Mouse (Mus musculus): Measurements from ENCODE around the gene Stoml1.
"Not testable (repeated sequence)": the region's sequence is repeated elsewhere in the genome, so short reads cannot be mapped to it uniquely, and the experiment has no call there.

The Stoml1 gene

GRCm38 (mm10) chr9:58270081-58270480, 17.1 kb downstream of the Stoml1 start:
- in situ Hi-C loops (cut with MboI; ENCODE audit: low sequenced_read_pairs): no loop called here

GRCm38 (mm10) chr9:58271109-58271508, 18.1 kb downstream of the Stoml1 start:
- in situ Hi-C loops (cut with MboI; ENCODE audit: low sequenced_read_pairs): no loop called here

DNA sequence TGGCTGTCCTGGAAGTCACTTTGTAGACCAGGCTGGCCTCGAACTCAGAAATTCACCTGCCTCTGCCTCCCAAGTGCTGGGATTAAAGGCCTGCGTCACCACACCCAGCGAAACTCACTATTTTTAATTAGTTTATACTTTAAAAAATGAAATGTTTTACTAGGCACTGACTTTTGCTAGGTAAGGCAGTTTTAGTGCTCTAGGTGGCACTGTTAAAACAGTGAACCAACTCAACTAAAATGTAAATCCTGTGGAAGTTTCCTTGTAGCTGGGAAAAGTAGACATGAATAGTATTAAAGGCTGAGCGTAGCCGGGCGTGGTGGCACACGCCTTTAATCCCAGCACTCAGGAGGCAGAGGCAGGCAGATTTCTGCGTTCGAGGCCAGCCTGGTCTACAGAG, 18.6 kb downstream of the Stoml1 start:
- in situ Hi-C loops (cut with MboI; ENCODE audit: low sequenced_read_pairs): not testable (repeated sequence)

DNA sequence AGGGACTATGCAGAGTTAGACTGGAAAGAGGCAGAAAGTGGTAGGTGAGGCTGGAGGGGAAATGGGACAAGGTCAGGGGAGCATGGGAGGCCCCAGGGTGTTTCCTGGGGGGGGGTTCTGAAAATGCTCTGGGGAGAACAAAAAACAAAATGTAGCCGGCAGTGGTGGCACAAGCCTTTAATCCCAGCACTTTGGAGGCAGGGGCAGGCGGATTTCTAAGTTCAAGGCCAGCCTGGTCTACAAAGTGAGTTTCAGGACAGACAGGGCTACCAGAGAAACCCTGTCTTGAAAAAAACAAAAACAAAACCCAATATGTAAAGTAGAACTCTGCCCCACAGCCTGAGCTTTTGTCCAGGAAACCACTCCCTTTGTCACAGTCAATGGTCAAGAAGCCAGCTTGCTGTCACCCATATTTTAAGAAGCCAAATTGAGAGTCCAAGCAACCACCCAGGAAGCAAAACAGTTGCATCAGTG, 19.1 kb downstream of the Stoml1 start:
- in situ Hi-C loops (cut with MboI; ENCODE audit: low sequenced_read_pairs): no loop called here

DNA sequence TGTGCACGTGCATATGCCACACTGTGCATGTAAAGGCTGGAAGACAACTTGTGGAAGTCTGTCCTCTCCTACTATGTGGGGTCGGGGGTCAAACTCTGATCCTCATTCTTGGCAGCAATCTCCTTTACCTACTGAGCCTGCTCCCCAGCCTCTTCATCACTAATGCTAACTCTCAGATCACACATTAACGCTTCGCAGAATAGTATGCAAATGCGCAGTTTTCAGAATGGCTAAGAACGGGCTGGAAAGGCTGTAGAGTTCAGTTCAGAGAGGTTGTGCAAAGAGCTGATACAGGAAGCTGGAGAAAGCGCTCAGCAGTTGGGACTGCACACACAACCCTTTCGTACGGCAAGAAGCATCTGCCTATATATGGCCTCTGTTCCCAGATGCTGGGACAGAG, 19.9 kb downstream of the Stoml1 start:
- in situ Hi-C loops (cut with MboI; ENCODE audit: low sequenced_read_pairs): no loop called here

GRCm38 (mm10) chr9:58274101-58274604, 21.2 kb downstream of the Stoml1 start:
- in situ Hi-C loops (cut with MboI; ENCODE audit: low sequenced_read_pairs): no loop called here

DNA sequence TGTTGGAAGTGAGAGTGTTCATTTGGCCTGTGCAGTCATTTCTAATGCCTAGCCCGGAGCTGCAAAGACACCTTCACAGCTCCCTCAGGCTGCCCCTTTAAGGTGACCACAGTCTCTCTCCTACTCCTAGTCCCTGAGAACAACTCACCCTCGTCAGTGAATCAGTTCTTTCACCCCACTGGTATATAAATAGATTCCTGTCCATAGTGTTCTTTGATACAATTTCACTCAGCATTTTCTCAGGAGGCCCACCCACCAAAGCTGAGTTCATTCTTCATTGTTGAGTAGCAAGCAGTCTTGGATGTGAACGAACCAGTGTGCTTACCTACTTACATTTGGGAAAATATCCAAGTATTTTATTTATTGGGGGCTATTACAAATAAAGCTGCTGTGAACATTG, 21.7 kb downstream of the Stoml1 start:
- in situ Hi-C loops (cut with MboI; ENCODE audit: low sequenced_read_pairs): no loop called here

GRCm38 (mm10) chr9:58275115-58275774, 22.3 kb downstream of the Stoml1 start:
- in situ Hi-C loops (cut with MboI; ENCODE audit: low sequenced_read_pairs): no loop called here

DNA sequence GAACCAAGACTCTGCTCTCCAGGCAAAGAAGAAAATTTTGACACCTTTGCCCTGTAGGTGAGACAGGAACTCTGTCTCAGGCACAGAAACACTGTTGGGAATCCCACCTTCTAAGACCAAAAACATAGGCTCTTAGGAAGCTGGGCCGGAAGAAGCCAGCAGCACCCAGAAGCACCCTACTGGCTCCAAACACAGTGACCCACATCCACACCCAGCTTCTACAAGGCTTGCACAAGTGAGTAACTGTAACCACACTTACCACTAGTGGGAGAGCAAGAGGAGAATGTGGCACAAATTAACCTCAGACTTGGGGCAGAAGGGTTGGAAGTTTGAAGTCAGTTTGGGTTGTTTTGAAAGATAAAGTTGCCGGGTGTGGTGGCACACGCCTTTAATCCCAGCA, 22.8 kb downstream of the Stoml1 start:
- in situ Hi-C loops (cut with MboI; ENCODE audit: low sequenced_read_pairs): no loop called here

DNA sequence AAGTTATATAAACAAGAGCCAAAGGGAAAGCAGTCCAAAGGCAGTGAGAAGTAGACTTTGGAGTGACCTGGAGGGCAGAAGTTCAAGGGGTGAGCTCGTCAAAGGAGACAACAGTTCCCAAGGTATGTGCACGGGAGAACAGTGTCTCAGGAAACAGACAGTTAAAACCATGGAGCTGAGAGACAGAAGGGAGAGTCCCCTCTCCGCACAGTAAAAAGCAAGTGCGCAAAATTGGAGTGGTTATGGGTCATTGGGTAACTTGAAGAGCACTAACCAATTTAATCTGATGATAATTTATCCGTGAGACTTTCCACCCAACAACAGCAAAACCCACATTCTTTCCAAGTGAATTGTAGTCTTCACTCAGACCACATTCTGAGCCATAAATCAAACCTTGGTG, 23.4 kb downstream of the Stoml1 start:
- in situ Hi-C loops (cut with MboI; ENCODE audit: low sequenced_read_pairs): no loop called here

DNA sequence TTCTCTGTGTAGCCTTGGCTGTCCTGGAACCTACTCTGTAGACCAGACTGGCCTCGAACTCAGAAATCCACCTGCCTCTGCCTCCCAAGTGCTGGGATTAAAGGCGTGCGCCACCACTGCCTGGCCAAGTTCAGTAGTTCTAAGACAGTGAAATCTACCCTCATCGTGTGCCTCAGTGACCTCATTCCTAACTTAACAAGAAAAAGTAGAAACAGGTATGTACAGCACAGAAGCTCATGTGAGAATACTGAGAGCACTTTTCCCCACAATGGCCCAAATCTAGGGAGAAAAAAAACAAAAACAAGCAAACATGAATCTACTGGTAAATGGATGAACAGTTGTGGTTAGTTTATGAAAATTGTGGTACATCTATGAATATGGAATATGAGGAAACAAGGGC, 25.3 kb downstream of the Stoml1 start:
- in situ Hi-C loops (cut with MboI; ENCODE audit: low sequenced_read_pairs): no loop called here

- in situ Hi-C loops (cut with MboI; ENCODE audit: low sequenced_read_pairs): no loop called here
Measured at GRCm38 (mm10) chr9:58278821-58279723, 26.1 kb downstream of the Stoml1 start.

DNA sequence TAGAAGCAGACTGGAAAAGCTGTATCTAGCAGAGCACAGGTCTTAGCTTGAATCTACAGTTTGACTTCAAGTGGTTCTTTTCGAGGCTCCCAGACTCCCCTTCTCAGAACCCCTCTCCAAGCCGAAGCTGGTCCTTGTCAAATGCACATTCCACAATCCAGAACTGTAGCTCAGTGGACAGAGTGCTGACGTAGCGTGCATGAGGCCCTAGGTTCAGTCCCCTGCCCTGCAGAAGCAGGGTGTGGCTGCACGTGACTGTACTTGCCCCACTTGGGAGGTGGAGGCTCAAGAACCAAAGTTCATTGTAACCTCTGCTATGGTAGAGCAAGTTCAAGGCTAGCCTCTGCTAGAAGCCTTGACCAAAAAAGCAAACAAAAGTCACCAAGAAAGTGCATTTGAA, 26.8 kb downstream of the Stoml1 start:
- in situ Hi-C loops (cut with MboI; ENCODE audit: low sequenced_read_pairs): loop anchor here (5.0 kb wide), 1 partner anchor 37 kb away; no protein-coding TSS in a partner anchor

- in situ Hi-C loops (cut with MboI; ENCODE audit: low sequenced_read_pairs): loop anchor here (5.0 kb wide), 1 partner anchor 38 kb away; no protein-coding TSS in a partner anchor
Measured at GRCm38 (mm10) chr9:58280259-58281109, 27.5 kb downstream of the Stoml1 start.

- in situ Hi-C loops (cut with MboI; ENCODE audit: low sequenced_read_pairs): loop anchor here (5.0 kb wide), 1 partner anchor 39 kb away; no protein-coding TSS in a partner anchor
Measured at GRCm38 (mm10) chr9:58281597-58281996, 28.6 kb downstream of the Stoml1 start.

DNA sequence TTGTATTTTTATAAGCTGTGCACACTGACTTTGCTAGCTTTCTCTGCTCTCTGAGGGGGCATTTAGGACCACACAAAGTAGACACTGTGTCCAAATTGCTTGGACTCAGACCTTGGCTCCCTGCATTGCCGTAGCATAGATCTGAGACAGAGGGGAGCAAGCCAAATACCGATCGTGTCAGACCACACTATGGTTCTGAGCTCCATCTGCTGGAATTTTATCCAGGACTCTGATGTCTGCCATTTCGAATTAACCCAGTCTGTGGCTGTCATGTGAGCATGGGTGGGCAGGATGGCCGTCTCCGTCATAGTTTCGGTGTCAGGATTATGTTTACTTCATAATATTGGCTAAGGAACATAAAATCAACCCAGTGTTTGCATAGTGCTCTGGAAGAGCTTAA, 30.5 kb downstream of the Stoml1 start:
- in situ Hi-C loops (cut with MboI; ENCODE audit: low sequenced_read_pairs): loop anchor here (5.0 kb wide), 1 partner anchor 41 kb away; no protein-coding TSS in a partner anchor

DNA sequence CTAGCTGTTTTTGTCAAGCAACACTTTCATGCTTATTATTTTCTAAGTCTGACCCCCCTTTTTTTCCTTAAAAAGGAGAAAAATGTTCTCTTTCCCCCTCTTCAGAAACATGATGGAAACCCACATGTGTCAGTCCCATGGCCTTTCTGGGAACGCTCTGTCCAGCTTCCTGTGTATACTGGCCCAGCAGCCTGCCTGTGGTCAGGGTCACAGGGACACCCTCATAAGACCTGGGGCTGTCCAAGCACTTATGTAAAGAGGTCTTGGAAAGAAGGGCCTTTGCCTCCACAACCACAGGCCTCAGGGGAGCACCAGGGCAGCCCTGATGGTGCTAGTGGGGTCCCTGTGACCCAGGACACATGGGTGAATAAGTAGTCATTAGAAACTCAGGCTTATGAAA, 36.1 kb downstream of the Stoml1 start:
- in situ Hi-C loops (cut with MboI; ENCODE audit: low sequenced_read_pairs): no loop called here

GRCm38 (mm10) chr9:58289901-58290300, 36.9 kb downstream of the Stoml1 start:
- in situ Hi-C loops (cut with MboI; ENCODE audit: low sequenced_read_pairs): no loop called here

GRCm38 (mm10) chr9:58294527-58294926, 41.6 kb downstream of the Stoml1 start:
- in situ Hi-C loops (cut with MboI; ENCODE audit: low sequenced_read_pairs): no loop called here

- in situ Hi-C loops (cut with MboI; ENCODE audit: low sequenced_read_pairs): no loop called here
Measured at GRCm38 (mm10) chr9:58295345-58295744, 42.4 kb downstream of the Stoml1 start.

Data from CH12F3 (cell line).